Mouse (Mus musculus) kidney, postnatal 4 days (tissue): ENCODE measurements at regions not wholly inside any gene's neighbourhood (a gene's known extent, or its start where the extent isn't known, plus 50 kb on each side); places are given as distances from the start of the nearest gene placed in this dataset.
"Not testable (repeated sequence)": the region's sequence is repeated elsewhere in the genome, so short reads cannot be mapped to it uniquely, and the experiment has no call there.

Experiments
- DNase-seq, 2 experiments: peaks; one replicate each; pipeline ENCODE4 v3.0.0; 2021; ENCODE audit warnings: mixed read lengths in 2 of 2

DNA sequence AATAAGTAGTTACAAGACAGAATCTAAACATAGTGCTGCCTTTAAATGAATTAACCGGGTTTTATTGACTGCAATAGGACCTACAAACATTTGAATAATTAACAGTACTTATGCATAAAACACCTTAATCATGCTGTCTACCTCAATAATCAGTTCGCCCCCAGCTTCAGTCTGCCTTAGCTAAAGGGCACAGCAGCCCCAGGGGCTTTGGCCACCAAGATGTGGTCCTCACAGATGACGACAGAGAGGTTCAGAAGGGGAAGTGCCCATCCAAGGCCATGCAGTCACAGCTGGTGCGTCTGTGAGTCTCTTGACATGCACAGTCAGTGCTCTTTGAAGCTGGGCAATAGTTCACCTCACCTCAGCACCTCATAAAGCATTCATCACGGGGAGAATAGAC lies 452.8 kb upstream of the Jmjd1c start:
- DNase-seq, result no peak

DNA sequence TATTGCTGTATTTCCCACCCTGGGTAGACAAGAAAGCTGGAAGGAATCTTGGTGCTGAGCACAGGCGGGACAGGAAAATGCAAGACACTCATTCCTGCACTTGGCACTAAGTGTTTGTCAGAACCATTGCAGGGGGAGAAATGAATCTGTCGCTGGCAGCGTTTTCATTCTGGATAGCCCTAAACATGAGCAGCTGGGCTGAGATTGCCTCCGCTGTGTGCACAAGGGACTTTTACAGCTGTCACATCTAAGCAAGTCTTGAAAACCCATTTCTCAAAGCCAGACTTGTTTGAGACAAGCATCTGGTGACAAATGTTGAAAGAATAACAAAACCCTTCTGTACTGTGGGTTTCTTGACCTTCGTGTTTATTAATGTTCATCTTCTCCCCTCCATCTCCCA lies 438.4 kb upstream of the Jmjd1c start:
- DNase-seq, result no peak

DNA sequence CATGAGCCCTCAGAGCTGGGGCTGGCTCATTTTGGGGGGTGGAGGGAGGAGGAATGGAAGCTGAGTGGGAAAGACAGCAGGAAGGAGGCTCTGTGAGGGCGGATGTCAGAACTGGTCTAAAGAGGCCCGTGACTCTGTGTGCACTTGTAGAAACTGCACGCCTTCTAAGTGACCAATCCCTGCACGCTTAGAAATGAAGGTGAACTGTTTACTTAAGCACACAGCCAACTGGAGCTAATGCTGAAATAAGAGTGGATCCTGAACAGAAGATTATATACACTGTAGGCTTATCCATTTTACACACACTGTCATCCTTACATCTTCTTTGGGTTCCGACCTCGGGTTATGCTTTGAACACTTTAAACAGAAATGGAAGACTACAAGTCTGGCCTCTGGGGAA lies 412.8 kb upstream of the Jmjd1c start:
- no peak for DNase-seq

DNA sequence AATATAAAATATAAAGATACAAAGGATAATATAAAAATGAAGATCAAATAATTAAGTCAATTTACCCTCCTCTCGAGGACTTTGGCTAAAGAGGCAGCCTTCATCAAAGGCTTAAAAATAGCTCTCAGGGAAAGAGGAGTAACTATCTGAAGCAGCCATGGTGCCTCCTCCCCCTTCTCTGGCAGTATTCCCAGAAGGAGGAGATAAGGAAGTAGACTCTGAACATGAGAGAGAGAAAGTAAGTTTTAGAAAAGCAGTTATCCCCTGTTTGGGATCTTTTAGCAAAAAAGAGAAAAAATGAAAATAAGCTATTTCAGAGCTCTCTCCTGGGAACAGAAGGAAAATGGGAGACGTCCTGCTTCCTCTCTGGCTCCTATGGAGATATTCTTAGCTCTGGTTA lies 406.7 kb upstream of the Jmjd1c start:
- DNase-seq, result not testable (repeated sequence)

DNA sequence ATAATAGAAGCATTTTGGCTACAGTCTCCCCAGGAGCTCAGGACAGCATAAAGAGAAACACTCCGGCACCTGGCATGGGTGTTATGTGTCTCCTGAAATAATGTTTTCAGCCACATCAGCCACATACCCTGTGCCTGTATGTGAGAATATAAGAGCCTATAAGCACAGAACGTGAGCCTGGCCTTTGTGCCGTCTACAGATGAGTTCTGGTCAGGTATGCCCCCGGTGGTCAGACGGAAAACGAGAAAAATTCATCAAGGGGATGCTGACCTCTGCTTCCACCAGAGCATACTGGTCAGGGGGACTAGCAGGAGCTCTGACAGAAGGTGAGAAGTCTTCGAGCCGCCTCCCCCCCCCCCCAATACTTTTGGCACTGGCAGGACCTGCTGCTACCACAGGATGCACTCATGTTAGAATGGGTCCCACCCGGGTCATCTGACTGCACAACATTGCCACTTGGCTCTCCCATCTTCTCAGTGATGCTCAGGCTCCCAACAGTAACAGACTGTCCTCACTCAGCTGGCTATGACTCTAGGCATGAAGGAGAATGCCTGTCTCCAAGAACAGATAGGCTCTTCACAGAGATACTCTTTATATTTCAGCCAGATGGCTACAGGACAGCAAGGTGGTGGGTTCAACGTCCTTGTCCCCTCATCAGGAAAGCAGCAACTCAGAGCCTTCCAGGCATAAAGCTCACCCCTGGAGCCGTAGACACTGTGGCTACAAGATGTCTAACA lies 401.2 kb upstream of the Jmjd1c start:
- DNase-seq, result no peak

DNA sequence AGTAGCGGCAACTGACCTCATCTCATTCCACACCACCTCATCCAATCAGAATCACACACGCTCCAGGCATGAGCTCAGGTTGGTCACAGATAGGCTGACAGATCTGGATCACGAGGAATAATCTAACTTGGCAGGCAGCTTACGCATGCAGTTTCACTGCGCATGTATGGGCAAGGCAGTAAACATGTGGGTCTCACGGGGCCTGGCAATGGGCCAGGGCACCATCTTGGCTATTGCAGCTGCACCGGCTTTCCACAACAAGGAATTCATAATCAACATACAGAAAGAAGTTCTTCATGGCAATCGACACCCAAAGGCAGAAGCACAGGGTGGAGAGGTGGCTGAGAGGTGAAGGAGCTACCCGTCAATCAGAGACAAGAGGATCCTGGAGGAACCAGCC lies 381.0 kb upstream of the Jmjd1c start:
- DNase-seq, result not testable (repeated sequence)

DNA sequence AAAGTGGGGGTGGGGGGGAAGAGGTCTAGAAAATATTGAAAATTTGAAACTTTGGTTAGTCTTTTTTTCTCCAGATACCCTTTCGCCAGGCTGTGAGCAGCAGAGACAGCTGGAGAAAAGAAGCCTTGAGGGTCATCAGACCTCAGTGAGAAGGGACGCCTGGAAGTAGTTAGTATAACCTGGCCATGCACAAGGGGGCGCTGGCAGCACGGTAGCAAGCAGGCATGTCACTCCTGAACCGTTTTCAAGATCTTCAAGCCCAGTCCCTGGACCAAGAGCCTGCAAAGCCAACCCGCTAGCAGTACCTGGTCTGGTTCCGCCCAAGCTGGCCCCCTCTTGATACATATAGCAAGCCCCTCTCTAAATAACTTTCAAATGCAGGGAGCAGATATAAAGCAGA lies 378.0 kb upstream of the Jmjd1c start:
- peak; percentile 45 to 50 for DNase-seq

DNA sequence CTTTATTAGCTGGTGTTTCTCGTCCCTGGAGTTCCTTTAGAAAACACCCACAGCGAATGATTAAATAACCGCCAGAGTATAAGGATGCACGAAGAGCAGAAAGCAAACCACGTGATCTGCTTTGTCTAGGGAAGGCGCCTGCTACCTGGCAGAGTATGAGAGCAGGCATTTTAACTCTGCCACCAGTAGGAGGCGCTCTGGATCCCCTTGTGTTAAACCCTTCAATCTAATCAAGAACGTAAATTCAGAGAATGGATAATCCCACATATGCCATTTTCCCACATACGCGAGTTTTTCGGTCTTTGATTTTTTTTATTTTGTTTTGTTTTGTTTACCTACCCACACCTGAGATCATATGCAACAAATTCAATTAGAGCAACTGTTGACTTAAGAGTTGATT lies 376.1 kb upstream of the Jmjd1c start:
- DNase-seq, result no peak

DNA sequence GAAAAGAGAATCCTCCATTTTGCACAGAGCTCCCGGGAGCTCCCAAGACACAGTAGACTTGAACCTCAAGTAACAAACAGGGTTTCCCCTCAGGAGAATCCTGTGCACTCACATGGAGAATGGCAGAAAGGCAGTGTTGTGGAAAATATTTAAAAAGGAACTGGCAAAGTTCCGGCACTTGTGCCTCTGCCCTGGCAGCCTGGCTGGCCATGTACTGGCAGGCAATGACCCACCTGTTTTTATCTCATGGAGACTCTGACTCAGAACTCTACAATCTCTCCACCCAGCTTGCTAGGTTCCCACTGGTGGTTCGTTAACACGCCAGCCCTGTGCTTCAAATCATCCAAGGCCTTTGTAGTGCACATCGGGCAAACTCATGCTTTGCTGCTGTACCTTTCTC lies 362.3 kb upstream of the Jmjd1c start:
- DNase-seq, result no peak

DNA sequence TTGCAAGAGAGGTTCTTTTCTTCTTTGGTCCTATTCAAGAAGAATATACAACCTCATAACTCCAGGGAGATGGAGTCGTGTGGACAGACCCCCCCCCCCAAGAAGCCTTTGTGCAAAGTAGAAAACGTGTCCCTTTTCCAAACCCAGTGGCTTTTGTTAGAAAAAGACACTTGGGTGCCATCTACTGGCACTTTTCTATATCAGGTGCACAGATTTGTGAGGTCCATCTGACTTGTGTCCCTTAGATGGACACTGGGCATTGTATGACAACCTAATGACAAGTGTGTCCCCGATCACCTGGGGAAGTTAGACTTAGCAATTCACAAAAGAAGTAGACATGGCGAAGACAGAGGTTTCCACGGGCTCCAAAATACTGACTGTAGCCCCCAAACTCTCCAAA lies 361.1 kb upstream of the Jmjd1c start:
- no peak for DNase-seq

DNA sequence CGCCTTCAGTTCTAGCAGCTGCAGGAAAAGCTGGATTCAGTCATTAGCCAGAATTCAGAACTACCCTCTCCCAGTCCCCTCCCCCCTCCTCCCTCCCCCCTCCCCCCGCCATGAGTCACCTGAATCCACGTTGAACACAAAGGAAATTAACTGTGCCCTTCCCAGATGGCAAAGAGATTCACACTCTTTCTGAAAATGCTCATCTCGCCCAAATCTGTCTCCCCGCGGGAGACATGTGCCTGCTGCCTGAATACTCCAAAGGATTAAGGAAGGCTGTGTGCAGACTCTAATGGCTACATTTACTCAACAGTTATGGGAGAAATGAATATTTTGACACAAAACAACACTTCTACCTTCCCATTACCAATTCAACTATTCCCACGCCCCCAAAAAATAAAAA lies 356.9 kb upstream of the Jmjd1c start:
- DNase-seq, result no peak

DNA sequence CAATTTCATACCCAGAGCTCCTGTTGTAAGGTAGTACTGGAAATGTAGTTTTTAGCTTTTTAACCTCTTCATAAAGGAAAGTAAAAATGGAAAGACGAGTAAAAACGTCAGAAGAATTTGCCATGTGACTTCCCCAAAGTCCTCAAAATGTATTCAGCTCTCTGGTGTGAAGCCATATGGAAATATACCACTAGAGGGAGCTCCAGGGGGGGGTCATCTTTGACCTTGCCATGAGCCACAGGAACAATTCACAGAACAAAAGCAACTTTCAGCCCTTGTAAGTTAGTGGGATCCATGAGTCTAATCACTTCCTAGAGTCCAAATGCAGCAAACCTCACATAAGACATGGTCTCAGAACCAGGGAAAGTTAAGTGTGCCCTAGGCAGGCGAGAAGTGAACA lies 354.1 kb upstream of the Jmjd1c start:
- DNase-seq, result peak in 1 of 2 experiments; percentile 18

DNA sequence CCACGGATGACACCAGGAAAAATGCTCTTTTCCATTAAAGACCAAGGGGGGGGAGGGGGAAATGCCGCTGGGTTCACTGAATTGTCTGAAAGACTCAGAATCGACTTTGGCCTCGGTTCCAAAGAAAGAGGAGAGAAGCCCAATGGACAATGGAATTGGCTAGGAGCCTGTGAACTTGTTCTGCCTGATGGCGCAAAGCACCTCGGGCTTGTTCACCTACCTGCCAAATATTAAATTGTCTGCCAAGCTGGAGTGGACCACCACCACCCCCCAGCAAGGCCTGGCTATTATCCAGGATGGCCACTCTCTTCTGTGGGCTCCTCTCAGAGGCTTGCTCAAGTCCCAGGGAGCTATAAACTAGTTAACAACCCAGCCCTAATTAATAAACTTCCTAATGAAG lies 352.7 kb upstream of the Jmjd1c start:
- no peak for DNase-seq

DNA sequence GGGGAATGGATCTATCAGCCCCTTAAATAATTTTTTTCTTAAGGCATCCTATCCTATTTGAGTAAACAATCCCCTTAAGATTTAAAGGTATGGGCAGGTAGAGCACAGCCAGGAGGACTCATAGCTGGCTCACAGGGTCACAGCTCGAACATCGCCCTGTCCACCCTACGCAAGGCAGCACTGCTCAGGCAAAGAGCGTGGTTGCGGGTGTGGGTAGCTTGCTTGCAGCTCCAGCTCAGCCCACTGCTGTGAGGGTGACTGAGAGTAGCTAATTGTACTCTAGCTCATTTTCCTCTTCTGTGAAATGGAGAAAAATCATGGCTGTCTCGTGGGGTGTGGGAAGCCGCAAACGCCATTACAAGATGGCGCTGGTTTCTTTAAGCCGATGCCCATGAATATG lies 350.1 kb upstream of the Jmjd1c start:
- no peak for DNase-seq

DNA sequence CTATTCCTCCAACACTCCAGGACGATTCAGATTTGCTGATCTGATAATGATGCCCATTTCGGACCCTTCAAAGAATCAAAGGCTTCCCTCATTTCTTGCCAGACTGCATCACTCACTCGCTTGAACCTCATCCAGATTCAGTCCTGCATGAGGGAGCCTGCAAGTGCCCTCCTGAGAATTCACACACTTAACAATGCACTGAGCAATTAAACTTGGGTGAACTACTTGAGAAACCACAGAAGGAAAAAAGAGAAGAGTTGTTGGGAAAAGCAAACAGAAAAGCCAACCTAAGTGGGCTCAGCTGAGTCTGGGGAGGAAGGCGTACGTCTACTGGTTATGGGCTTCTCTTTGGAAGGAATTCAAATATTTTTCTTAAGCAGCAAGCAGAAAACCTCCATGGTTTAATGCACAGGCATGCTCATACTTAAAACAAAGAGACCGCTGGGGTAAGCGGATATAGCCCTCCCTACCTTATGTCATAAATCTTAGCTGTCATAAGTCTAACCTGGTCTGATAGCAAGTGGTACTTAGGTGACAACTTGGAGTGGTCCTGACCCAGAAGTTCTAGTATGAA lies 343.6 kb upstream of the Jmjd1c start:
- no peak for DNase-seq

DNA sequence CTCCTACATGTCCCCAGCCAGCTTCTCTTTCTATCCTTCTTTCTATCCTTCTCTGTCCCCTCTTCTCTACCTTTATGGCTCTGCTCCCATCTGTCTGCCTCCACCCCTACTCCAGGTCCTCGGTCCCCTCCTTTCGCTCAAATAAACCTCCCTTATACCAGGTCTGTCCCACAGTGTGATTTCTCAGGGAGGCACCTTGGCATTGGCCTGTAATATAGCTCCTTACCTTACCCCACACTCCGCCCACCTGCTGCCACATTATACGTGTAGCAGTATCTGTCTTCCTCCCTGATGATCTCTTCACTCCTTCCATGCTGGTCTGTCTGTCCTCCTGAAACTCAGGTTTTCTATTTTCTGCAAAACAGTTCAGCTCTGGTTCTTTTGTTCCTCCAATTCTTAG lies 339.1 kb upstream of the Jmjd1c start:
- DNase-seq, result no peak

DNA sequence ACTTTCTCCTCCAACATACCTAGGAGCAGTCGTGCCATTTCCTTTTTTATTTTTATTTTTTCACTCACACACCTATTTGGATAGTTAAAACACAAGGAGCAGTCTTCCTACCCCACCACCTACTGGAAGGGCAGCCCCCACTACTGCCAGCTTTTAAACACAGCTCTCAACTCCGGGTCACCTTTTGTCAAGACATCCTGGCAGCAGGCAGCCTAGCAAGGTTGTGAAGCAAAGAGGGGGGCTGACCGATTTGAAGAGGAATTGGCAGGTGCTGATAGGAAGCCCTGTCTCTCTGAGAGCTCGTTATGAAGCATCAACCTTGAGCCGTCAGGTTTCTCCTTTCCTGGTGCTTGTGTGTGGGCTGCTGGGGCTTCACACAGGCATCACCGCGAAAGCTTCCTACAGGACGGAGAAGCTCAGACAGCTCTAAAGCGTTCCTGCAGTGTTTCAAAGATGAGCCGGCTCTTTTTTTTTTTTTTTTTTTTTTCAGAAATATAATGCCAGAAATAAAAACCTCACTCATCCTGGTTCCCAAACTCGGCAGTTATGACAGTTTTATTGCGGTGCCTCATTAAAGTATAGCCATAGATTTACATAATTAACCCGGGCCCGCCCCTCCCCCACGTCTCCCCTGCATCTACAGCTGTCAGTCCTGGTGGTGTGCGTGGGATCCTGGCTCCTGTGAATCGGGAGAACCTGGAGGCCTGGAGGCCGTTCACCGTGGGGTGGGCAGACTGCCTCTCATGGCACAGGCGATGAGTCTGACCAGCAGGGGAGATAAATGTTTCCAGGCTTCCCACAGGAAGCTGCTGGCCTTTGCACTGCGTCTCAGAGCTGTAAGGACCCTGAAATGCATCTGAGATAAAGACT lies 325.5 kb upstream of the Jmjd1c start:
- peak; percentile 60 to 67 for DNase-seq

DNA sequence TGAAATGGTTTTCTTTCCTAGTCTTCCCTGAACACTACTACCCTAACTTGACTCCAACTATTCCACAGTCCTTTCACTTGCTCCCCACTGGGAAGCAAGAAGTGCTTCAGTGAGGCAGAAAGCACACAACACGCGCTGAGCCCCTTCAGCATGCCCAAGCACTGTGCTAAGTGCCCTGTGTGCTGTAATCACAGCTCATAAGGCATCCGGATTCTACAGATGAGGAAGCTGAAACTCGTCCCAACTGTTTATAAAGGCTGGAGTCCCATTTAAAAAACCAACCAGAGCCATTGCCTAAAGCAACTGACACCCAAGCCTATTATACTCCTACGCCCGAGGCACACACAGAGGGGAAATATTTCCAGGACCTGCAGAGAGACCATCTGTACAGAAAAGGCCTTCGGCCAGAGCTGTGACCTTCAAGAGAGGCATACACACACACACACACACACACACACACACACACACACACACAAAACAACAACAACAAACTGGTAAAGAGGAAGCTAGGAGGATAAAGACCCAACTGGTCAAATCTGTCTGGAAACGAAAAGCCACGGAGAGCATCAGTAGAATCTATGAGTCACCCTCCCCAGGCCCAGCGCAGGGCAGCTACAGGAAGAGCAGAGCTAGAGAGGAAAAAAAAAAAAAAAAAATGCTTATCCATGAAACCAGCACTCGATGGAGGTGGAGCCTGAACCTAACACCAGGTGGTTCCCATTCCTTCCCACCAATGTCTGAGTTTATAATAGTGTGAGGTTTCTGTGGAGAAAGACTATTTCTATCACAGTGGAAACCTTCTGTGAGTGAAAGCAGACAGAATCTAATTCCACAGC lies 315.4 kb upstream of the Jmjd1c start:
- DNase-seq, result peak; percentile 4 to 9

DNA sequence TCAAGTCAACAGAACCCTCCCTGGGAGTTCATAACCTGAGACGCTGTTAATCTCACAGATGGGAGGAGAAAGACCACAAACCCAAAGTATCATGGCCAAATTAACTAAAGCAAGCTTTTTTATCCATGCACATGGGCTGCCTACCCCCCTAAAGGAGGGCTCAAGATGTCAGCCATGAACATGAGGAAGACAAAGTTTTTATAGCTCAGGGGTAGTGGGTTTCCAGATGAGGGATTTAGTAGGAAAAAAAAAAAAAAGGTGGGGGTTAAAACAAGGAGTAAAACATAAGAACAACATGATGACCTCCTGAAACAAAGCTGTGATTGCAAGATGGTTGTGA lies 314.8 kb upstream of the Jmjd1c start:
- DNase-seq, result no peak

DNA sequence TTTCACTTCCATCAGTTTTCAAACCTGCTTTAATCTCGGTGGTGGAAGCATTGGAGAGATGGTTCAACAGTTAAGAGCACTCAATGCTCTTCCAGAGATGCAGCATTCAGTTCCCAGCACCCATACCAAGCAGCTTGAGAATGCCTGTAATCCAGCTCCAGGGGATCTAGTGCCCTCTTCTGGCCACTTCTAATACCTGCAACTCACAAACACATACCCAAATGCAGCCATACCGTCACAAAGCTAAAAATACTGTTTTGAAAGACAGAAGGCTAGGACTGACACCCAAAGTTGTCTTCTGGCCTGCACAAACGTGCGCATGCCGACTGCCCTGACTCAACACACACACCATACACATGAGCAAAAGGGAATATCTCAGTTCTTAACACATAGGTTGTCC lies 313.9 kb upstream of the Jmjd1c start:
- no peak for DNase-seq

DNA sequence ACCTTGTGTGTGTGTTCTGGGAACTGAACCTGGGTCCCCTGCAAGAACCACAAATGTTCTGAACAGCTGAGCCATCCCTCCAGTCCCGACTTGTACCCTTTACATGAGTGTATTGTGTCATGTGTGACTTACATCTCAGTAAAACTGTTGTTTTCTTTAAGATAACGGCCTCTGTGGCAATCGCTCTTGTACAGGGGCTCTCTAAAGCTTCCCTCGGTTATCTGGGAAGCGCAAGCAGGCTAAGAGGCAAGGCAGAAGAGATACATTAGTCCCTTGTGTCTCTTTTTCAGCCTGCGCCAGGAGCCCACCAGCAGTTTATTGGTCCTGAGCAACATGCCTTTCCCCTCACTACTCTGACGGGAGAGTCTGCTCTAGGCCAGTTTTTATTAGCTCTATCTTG lies 308.1 kb upstream of the Jmjd1c start:
- no peak for DNase-seq

DNA sequence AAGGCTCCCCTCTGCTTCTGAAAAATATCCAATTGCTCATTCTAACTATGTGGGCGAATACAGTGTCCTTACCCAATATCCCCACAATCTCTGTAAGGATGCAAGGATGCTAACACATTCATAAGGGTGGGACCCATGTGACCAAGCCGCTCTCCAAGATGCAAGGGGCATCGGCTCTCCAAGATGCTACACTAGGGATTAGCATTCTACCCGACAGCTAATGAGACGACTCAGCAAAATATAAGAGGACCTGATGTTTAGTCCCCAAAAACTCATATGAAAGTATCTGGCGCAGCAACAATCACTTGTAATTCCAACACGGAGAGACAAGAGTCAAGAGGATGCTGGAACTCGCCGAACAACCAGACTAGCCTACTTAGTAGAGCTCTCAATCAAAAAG lies 299.6 kb upstream of the Jmjd1c start:
- no peak for DNase-seq

DNA sequence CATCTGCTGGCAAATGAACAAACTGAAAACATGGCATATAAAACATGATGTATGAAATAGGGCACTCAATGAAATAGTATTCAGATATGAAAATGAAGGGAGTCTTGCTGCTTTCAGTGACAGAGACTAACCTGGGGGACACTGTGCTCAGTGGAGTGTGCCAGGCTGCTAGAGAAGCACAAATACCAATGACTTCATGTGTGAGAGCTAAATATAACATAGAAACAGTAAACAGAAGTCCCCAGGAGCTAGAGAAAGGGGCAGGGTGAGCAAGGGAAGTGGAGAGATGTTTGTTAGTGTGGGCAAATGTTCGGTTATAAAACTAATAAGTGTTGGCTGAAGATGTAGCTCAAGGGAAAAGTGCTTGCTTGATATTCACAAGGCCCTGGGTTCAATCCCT lies 293.2 kb upstream of the Jmjd1c start:
- no peak for DNase-seq
